Mouse (Mus musculus): ENCODE measurements around the gene Mapt. TPM values are rescaled to one million over a fixed set of nuclear protein-coding genes. Genes with fewer than 3 reads are reported as not detected.
"Not testable (repeated sequence)": the region's sequence is repeated elsewhere in the genome, so short reads cannot be mapped to it uniquely, and the experiment has no call there.

Mapt gene
- polyA plus RNA-seq, 1 experiment from 2014 or later: 0.98 TPM

GRCm38 (mm10) chr11:104233574-104234206 is 2.5 kb downstream of the Mapt start:
- ATAC-seq (ENCODE audit: insufficient number of reproducible peaks, low FRiP score): no peak
- Histone ChIP-seq H3K4me3 (peak overlapping the region; percentile 18), H3K27me3 (replicated peaks) (peaks cover 71% of the 10 kb centered on the region), H3K4me1 (replicated peaks) (peaks cover 30% of the 10 kb centered on the region), H3K4me2 (peak overlapping the region; percentile 26), H3K36me3 (no peaks in the 10 kb centered on the region), H3K9ac (no peak overlapping the region), H3K9me3 (replicated peaks) (no peaks in the 10 kb centered on the region), H3K27ac (ENCODE audit: poor library complexity, severe bottlenecking) (no peak overlapping the region)
- WGBS: 6% methylated on average over 30 of the region's 30 CpGs

- Histone ChIP-seq H3K9me3 (replicated peaks) (no peaks in the 10 kb centered on the region), H3K27ac (ENCODE audit: poor library complexity, severe bottlenecking) (no peak overlapping the region), H3K4me3 (no peak overlapping the region), H3K4me2 (no peak overlapping the region), H3K9ac (no peak overlapping the region), H3K36me3 (no peaks in the 10 kb centered on the region), H3K27me3 (replicated peaks) (peaks cover 62% of the 10 kb centered on the region), H3K4me1 (replicated peaks) (peaks cover 30% of the 10 kb centered on the region)
- WGBS: 47% methylated on average over 6 of the region's 6 CpGs
- ATAC-seq (ENCODE audit: insufficient number of reproducible peaks, low FRiP score): no peak
These were observed 3.5 kb downstream of the Mapt start for GRCm38 (mm10) chr11:104234680-104235079.

GRCm38 (mm10) chr11:104235881-104236280 is 4.7 kb downstream of the Mapt start:
- H3K9me3 ChIP-seq (replicated peaks): no peaks in the 10 kb centered on the region
- WGBS: 84% methylated on average over 2 of the region's 2 CpGs
- peaks cover 62% of the 10 kb centered on the region for H3K27me3 ChIP-seq (replicated peaks)
- peaks cover 30% of the 10 kb centered on the region for H3K4me1 ChIP-seq (replicated peaks)
- no peak overlapping the region for H3K9ac ChIP-seq
- H3K27ac ChIP-seq (ENCODE audit: poor library complexity, severe bottlenecking): no peak overlapping the region
- ATAC-seq (ENCODE audit: insufficient number of reproducible peaks, low FRiP score): no peak
- no peak overlapping the region for H3K4me2 ChIP-seq
- no peak overlapping the region for H3K4me3 ChIP-seq
- H3K36me3 ChIP-seq: no peaks in the 10 kb centered on the region

GRCm38 (mm10) chr11:104237226-104237625 is 6.0 kb downstream of the Mapt start:
- Histone ChIP-seq H3K9me3 (replicated peaks) (no peaks in the 10 kb centered on the region), H3K4me1 (replicated peaks) (peaks cover 22% of the 10 kb centered on the region), H3K27ac (ENCODE audit: poor library complexity, severe bottlenecking) (no peak overlapping the region), H3K36me3 (no peaks in the 10 kb centered on the region), H3K27me3 (replicated peaks) (peaks cover 53% of the 10 kb centered on the region), H3K4me3 (no peak overlapping the region), H3K9ac (no peak overlapping the region), H3K4me2 (no peak overlapping the region)
- 62% methylated on average over 7 of the region's 7 CpGs for WGBS
- ATAC-seq (ENCODE audit: insufficient number of reproducible peaks, low FRiP score): no peak

- Histone ChIP-seq H3K4me3 (no peak overlapping the region), H3K36me3 (no peaks in the 10 kb centered on the region), H3K27ac (ENCODE audit: poor library complexity, severe bottlenecking) (no peak overlapping the region), H3K9me3 (replicated peaks) (no peaks in the 10 kb centered on the region), H3K9ac (no peak overlapping the region), H3K4me2 (no peak overlapping the region), H3K4me1 (replicated peaks) (peaks cover 13% of the 10 kb centered on the region), H3K27me3 (replicated peaks) (peaks cover 44% of the 10 kb centered on the region)
- ATAC-seq (ENCODE audit: insufficient number of reproducible peaks, low FRiP score): no peak
- 52% methylated on average over 13 of the region's 13 CpGs for WGBS
These were observed 7.0 kb downstream of the Mapt start for GRCm38 (mm10) chr11:104237958-104238747.

- not testable (repeated sequence) for H3K9me3 ChIP-seq (replicated peaks); H3K9ac ChIP-seq
- WGBS: 72% methylated on average over 6 of the region's 6 CpGs
These were observed 14.3 kb downstream of the Mapt start for GRCm38 (mm10) chr11:104245478-104245877.

GRCm38 (mm10) chr11:104246171-104246694 is 15.0 kb downstream of the Mapt start:
- no peak overlapping the region for H3K9ac ChIP-seq
- H3K9me3 ChIP-seq (replicated peaks): no peaks in the 10 kb centered on the region
- no peaks in the 10 kb centered on the region for H3K27me3 ChIP-seq (replicated peaks)
- 20% methylated on average over 6 of the region's 6 CpGs for WGBS
- no peak overlapping the region for H3K4me3 ChIP-seq
- no peaks in the 10 kb centered on the region for H3K36me3 ChIP-seq
- H3K4me2 ChIP-seq: peak overlapping the region; percentile 2; the same call in 1 of the 2 replicates
- H3K4me1 ChIP-seq (replicated peaks): no peaks in the 10 kb centered on the region
- no peak overlapping the region for H3K27ac ChIP-seq (ENCODE audit: poor library complexity, severe bottlenecking)
- ATAC-seq (ENCODE audit: insufficient number of reproducible peaks, low FRiP score): peak; percentile 59; the same call in 1 of the 2 replicates

More at GRCm38 (mm10) chr11:104245478-104245877, 14.3 kb downstream of the Mapt start:
- H3K4me3 ChIP-seq; H3K4me2 ChIP-seq; H3K4me1 ChIP-seq (replicated peaks); H3K27ac ChIP-seq (ENCODE audit: poor library complexity, severe bottlenecking); H3K27me3 ChIP-seq (replicated peaks); ATAC-seq (ENCODE audit: insufficient number of reproducible peaks, low FRiP score); H3K36me3 ChIP-seq: not testable (repeated sequence)

GRCm38 (mm10) chr11:104247141-104247717 is 16.0 kb downstream of the Mapt start:
- no peak overlapping the region for H3K27ac ChIP-seq (ENCODE audit: poor library complexity, severe bottlenecking)
- WGBS: 70% methylated on average over 6 of the region's 6 CpGs
- ATAC-seq (ENCODE audit: insufficient number of reproducible peaks, low FRiP score): no peak

DNA sequence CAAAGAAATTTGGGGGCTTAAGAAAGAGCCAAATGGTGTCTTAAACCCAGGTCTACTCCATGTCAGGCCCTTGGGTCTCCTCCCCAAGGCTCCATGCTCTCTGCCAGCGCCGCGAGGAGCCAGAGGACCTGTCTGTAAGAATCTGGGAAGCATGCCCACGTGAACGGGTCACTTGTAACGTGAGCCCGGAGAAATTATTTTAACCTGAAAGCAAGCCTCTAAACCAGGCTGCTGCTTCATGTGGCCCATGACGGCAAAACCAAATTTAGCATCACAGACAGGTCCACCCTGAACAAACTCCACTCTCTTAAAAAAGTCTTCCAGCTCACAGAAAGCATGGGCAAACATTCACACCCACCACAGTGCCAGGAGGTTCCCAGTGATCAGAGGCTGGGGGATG is 18.2 kb downstream of the Mapt start:
- no peaks in the 10 kb centered on the region for H3K4me1 ChIP-seq (replicated peaks)
- ATAC-seq (ENCODE audit: insufficient number of reproducible peaks, low FRiP score): no peak
- H3K27ac ChIP-seq (ENCODE audit: poor library complexity, severe bottlenecking): no peak overlapping the region
- no peaks in the 10 kb centered on the region for H3K36me3 ChIP-seq
- no peak overlapping the region for H3K4me3 ChIP-seq
- 66% methylated on average over 8 of the region's 8 CpGs for WGBS
- H3K9me3 ChIP-seq (replicated peaks): no peaks in the 10 kb centered on the region
- no peaks in the 10 kb centered on the region for H3K27me3 ChIP-seq (replicated peaks)
- H3K4me2 ChIP-seq: no peak overlapping the region
- no peak overlapping the region for H3K9ac ChIP-seq

More at GRCm38 (mm10) chr11:104247141-104247717, 16.0 kb downstream of the Mapt start:
- Histone ChIP-seq H3K4me3 (no peak overlapping the region), H3K4me2 (no peak overlapping the region), H3K9me3 (replicated peaks) (no peaks in the 10 kb centered on the region), H3K36me3 (no peaks in the 10 kb centered on the region), H3K4me1 (replicated peaks) (no peaks in the 10 kb centered on the region), H3K9ac (no peak overlapping the region), H3K27me3 (replicated peaks) (no peaks in the 10 kb centered on the region)

- Histone ChIP-seq H3K4me1 (replicated peaks) (no peaks in the 10 kb centered on the region), H3K9ac (no peak overlapping the region), H3K27me3 (replicated peaks) (no peaks in the 10 kb centered on the region), H3K9me3 (replicated peaks) (no peaks in the 10 kb centered on the region), H3K4me2 (no peak overlapping the region), H3K27ac (ENCODE audit: poor library complexity, severe bottlenecking) (no peak overlapping the region), H3K36me3 (no peaks in the 10 kb centered on the region), H3K4me3 (no peak overlapping the region)
- WGBS: 72% methylated on average over 6 of the region's 6 CpGs
- no peak for ATAC-seq (ENCODE audit: insufficient number of reproducible peaks, low FRiP score)
These were observed 19.9 kb downstream of the Mapt start for GRCm38 (mm10) chr11:104251121-104251520.

DNA sequence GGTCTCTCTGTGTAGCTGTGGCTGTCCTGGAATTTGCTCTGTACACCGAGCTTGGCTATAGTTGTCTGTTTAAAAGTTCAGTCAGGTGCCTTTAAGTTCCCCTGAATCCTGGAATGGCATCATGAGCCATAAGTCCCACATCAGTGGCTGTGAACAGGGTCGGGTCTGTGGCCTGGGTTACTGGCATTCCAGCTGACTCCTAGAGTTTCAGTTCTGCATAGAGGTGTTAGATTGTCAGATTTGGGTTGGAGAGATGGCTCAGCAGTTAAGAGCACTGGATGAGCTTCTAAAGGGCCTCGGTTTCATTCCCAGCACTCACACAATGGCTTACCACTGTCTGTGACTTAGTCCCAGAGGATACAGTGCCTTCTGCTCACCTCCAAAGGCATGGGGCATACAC is 20.9 kb downstream of the Mapt start:
- H3K4me2 ChIP-seq: no peak overlapping the region
- no peak overlapping the region for H3K27ac ChIP-seq (ENCODE audit: poor library complexity, severe bottlenecking)
- no peak overlapping the region for H3K9ac ChIP-seq
- no peak overlapping the region for H3K4me3 ChIP-seq
- H3K4me1 ChIP-seq (replicated peaks): no peaks in the 10 kb centered on the region
- 72% methylated on average over 3 of the region's 3 CpGs for WGBS
- no peaks in the 10 kb centered on the region for H3K27me3 ChIP-seq (replicated peaks)
- H3K9me3 ChIP-seq (replicated peaks): no peaks in the 10 kb centered on the region
- H3K36me3 ChIP-seq: no peaks in the 10 kb centered on the region
- ATAC-seq (ENCODE audit: insufficient number of reproducible peaks, low FRiP score): no peak

All from heart, embryonic 12.5 days (tissue).